Mouse (Mus musculus) C2C12 (cell line): ENCODE measurements around the gene 1600012H06Rik.
"Not testable (repeated sequence)": the region's sequence is repeated elsewhere in the genome, so short reads cannot be mapped to it uniquely, and the experiment has no call there.

Experiments
- CTCF ChIP-seq: IDR thresholded peaks from one replicate; pipeline ENCODE4 v1.5.1; 2011; ENCODE audit not compliant: control insufficient read depth, insufficient read depth, insufficient read length
- FOSL1 ChIP-seq: IDR thresholded peaks from one replicate; pipeline ENCODE4 v1.8.0; 2011; ENCODE audit warnings: mild to moderate bottlenecking, low read length; ENCODE audit not compliant: poor library complexity, insufficient read depth, severe bottlenecking
- MYOD1 ChIP-seq: IDR thresholded peaks from one replicate; pipeline ENCODE4 v1.6.1; 2011; ENCODE audit warnings: low read depth; ENCODE audit not compliant: control insufficient read depth, insufficient read length
- MYOG ChIP-seq: IDR thresholded peaks from one replicate; pipeline ENCODE4 v1.6.1; 2011; ENCODE audit not compliant: control insufficient read depth, insufficient read length; ENCODE audit errors: extremely low read depth
- USF1 ChIP-seq: IDR thresholded peaks from one replicate; pipeline ENCODE4 v1.6.1; 2011; ENCODE audit warnings: low read depth, mild to moderate bottlenecking, control low read depth, moderate library complexity

DNA sequence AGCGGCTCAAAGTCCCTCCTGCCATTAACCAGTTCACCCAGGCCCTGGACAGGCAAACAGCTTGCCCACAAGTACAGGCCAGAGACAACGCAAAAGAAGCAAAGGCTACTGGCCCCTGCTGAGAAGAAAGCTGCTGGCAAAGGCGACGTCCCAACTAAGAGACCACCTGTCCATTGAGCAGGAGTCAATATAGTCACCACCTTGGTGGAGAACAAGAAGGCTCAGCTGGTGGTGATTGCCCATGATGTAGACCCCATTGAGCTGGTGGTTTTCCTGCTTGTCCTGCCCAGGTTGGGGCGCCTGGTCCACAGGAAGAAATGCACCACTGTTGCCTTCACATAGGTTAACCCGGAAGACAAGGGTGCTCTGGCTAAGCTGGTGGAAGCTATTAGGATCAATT, 803 bp upstream of the 1600012H06Rik start:
- TF ChIP-seq CTCF, USF1, MYOD1, MYOG, FOSL1: not testable (repeated sequence)
